Mouse (Mus musculus): Measurements from ENCODE around the gene S100a5. TPM values are rescaled to one million over a fixed set of nuclear protein-coding genes. Genes with fewer than 3 reads are reported as not detected.

Gene S100a5
- total and polyA plus RNA-seq, 3 experiments, result not detected

- Histone ChIP-seq H3K36me3 (replicated peaks) (no peaks in the 10 kb centered on the region), H3K4me3 (ENCODE audit: low read depth, low read length) (no peak overlapping the region), H3K27me3 (ENCODE audit: insufficient read depth, low read length) (peaks cover 13% of the 10 kb centered on the region), H3K9me3 (replicated peaks) (no peaks in the 10 kb centered on the region), H3K4me1 (ENCODE audit: insufficient read depth, low read depth, low read length) (peaks cover 4% of the 10 kb centered on the region)
- ATAC-seq (ENCODE audit: extremely low read depth, insufficient number of reproducible peaks, low FRiP score, poor library complexity, severe bottlenecking) (no peak), DNase-seq (ENCODE audit: low spot score) (no peak)
- TF ChIP-seq TAL1 (conservative IDR thresholded peaks at IDR 0.05; ENCODE audit: low read depth, low read length) (no peak), POLR2AphosphoS5 (IDR thresholded peaks at IDR 0.05; ENCODE audit: insufficient replicate concordance, low read depth, low read length) (no peak), CTCF (IDR thresholded peaks at IDR 0.05; ENCODE audit: low read depth, low read length) (no peak), GATA2 (IDR thresholded peaks at IDR 0.05; ENCODE audit: borderline replicate concordance, low read depth, low read length) (no peak), GATA1 (IDR thresholded peaks at IDR 0.05; ENCODE audit: borderline replicate concordance, low read length) (no peak)
Observed at GRCm38 (mm10) chr3:90614148-90614530, 5.8 kb downstream of the S100a5 start.

GRCm38 (mm10) chr3:90614611-90615251 is 6.4 kb downstream of the S100a5 start:
- peaks cover 13% of the 10 kb centered on the region for H3K27me3 ChIP-seq (ENCODE audit: insufficient read depth, low read length)
- no peak for ATAC-seq (ENCODE audit: extremely low read depth, insufficient number of reproducible peaks, low FRiP score, poor library complexity, severe bottlenecking)
- no peak for TF ChIP-seq CTCF (IDR thresholded peaks at IDR 0.05; ENCODE audit: low read depth, low read length)
- no peak for TF ChIP-seq POLR2AphosphoS5 (IDR thresholded peaks at IDR 0.05; ENCODE audit: insufficient replicate concordance, low read depth, low read length)
- no peak for TF ChIP-seq GATA1 (IDR thresholded peaks at IDR 0.05; ENCODE audit: borderline replicate concordance, low read length)
- TF ChIP-seq GATA2 (IDR thresholded peaks at IDR 0.05; ENCODE audit: borderline replicate concordance, low read depth, low read length), result no peak
- no peak for TF ChIP-seq TAL1 (conservative IDR thresholded peaks at IDR 0.05; ENCODE audit: low read depth, low read length)
- no peaks in the 10 kb centered on the region for H3K9me3 ChIP-seq (replicated peaks)
- no peak for DNase-seq (ENCODE audit: low spot score)
- H3K4me3 ChIP-seq (ENCODE audit: low read depth, low read length), result no peak overlapping the region
- no peaks in the 10 kb centered on the region for H3K36me3 ChIP-seq (replicated peaks)
- peaks cover 4% of the 10 kb centered on the region for H3K4me1 ChIP-seq (ENCODE audit: insufficient read depth, low read depth, low read length)

- H3K36me3 ChIP-seq (replicated peaks), result no peaks in the 10 kb centered on the region
- peaks cover 4% of the 10 kb centered on the region for H3K4me1 ChIP-seq (ENCODE audit: insufficient read depth, low read depth, low read length)
- H3K27me3 ChIP-seq (ENCODE audit: insufficient read depth, low read length), result peaks cover 13% of the 10 kb centered on the region
- no peak for ATAC-seq (ENCODE audit: extremely low read depth, insufficient number of reproducible peaks, low FRiP score, poor library complexity, severe bottlenecking)
- no peak overlapping the region for H3K4me3 ChIP-seq (ENCODE audit: low read depth, low read length)
- peak; percentile 39 for DNase-seq (ENCODE audit: low spot score)
- TF ChIP-seq TAL1 (conservative IDR thresholded peaks at IDR 0.05; ENCODE audit: low read depth, low read length) (no peak), POLR2AphosphoS5 (IDR thresholded peaks at IDR 0.05; ENCODE audit: insufficient replicate concordance, low read depth, low read length) (no peak), GATA2 (IDR thresholded peaks at IDR 0.05; ENCODE audit: borderline replicate concordance, low read depth, low read length) (no peak), CTCF (IDR thresholded peaks at IDR 0.05; ENCODE audit: low read depth, low read length) (no peak), GATA1 (IDR thresholded peaks at IDR 0.05; ENCODE audit: borderline replicate concordance, low read length) (no peak)
- H3K9me3 ChIP-seq (replicated peaks), result no peaks in the 10 kb centered on the region
Observed at GRCm38 (mm10) chr3:90615415-90615814, 7.1 kb downstream of the S100a5 start.

GRCm38 (mm10) chr3:90615911-90616310 is 7.6 kb downstream of the S100a5 start:
- peaks cover 13% of the 10 kb centered on the region for H3K27me3 ChIP-seq (ENCODE audit: insufficient read depth, low read length)
- H3K4me1 ChIP-seq (ENCODE audit: insufficient read depth, low read depth, low read length), result peaks cover 4% of the 10 kb centered on the region
- DNase-seq (ENCODE audit: low spot score) (no peak), ATAC-seq (ENCODE audit: extremely low read depth, insufficient number of reproducible peaks, low FRiP score, poor library complexity, severe bottlenecking) (no peak)
- no peaks in the 10 kb centered on the region for H3K36me3 ChIP-seq (replicated peaks)
- H3K9me3 ChIP-seq (replicated peaks), result no peaks in the 10 kb centered on the region
- TF ChIP-seq TAL1 (conservative IDR thresholded peaks at IDR 0.05; ENCODE audit: low read depth, low read length), result no peak
- TF ChIP-seq CTCF (IDR thresholded peaks at IDR 0.05; ENCODE audit: low read depth, low read length), result no peak
- no peak for TF ChIP-seq GATA1 (IDR thresholded peaks at IDR 0.05; ENCODE audit: borderline replicate concordance, low read length)
- TF ChIP-seq POLR2AphosphoS5 (IDR thresholded peaks at IDR 0.05; ENCODE audit: insufficient replicate concordance, low read depth, low read length), result no peak
- no peak for TF ChIP-seq GATA2 (IDR thresholded peaks at IDR 0.05; ENCODE audit: borderline replicate concordance, low read depth, low read length)
- H3K4me3 ChIP-seq (ENCODE audit: low read depth, low read length), result no peak overlapping the region

- H3K4me3 ChIP-seq (ENCODE audit: low read depth, low read length), result no peak overlapping the region
- TF ChIP-seq GATA1 (IDR thresholded peaks at IDR 0.05; ENCODE audit: borderline replicate concordance, low read length) (no peak), TAL1 (conservative IDR thresholded peaks at IDR 0.05; ENCODE audit: low read depth, low read length) (no peak), CTCF (IDR thresholded peaks at IDR 0.05; ENCODE audit: low read depth, low read length) (no peak), POLR2AphosphoS5 (IDR thresholded peaks at IDR 0.05; ENCODE audit: insufficient replicate concordance, low read depth, low read length) (no peak), GATA2 (IDR thresholded peaks at IDR 0.05; ENCODE audit: borderline replicate concordance, low read depth, low read length) (no peak)
- H3K4me1 ChIP-seq (ENCODE audit: insufficient read depth, low read depth, low read length), result peaks cover 4% of the 10 kb centered on the region
- H3K27me3 ChIP-seq (ENCODE audit: insufficient read depth, low read length), result peaks cover 13% of the 10 kb centered on the region
- no peaks in the 10 kb centered on the region for H3K36me3 ChIP-seq (replicated peaks)
- ATAC-seq (ENCODE audit: extremely low read depth, insufficient number of reproducible peaks, low FRiP score, poor library complexity, severe bottlenecking) (no peak), DNase-seq (ENCODE audit: low spot score) (no peak)
- no peaks in the 10 kb centered on the region for H3K9me3 ChIP-seq (replicated peaks)
Observed at GRCm38 (mm10) chr3:90617586-90617985, 9.3 kb downstream of the S100a5 start.

GRCm38 (mm10) chr3:90621552-90621951 is 13.2 kb downstream of the S100a5 start:
- Histone ChIP-seq H3K4me1 (ENCODE audit: insufficient read depth, low read depth, low read length) (no peaks in the 10 kb centered on the region), H3K4me3 (ENCODE audit: low read depth, low read length) (no peak overlapping the region), H3K9me3 (replicated peaks) (no peaks in the 10 kb centered on the region), H3K27me3 (ENCODE audit: insufficient read depth, low read length) (no peaks in the 10 kb centered on the region; the same call in 1 of the 2 replicates), H3K36me3 (replicated peaks) (no peaks in the 10 kb centered on the region)
- DNase-seq (ENCODE audit: low spot score) (no peak), ATAC-seq (ENCODE audit: extremely low read depth, insufficient number of reproducible peaks, low FRiP score, poor library complexity, severe bottlenecking) (no peak)
- TF ChIP-seq GATA1 (IDR thresholded peaks at IDR 0.05; ENCODE audit: borderline replicate concordance, low read length) (no peak), POLR2AphosphoS5 (IDR thresholded peaks at IDR 0.05; ENCODE audit: insufficient replicate concordance, low read depth, low read length) (no peak), CTCF (IDR thresholded peaks at IDR 0.05; ENCODE audit: low read depth, low read length) (no peak), TAL1 (conservative IDR thresholded peaks at IDR 0.05; ENCODE audit: low read depth, low read length) (no peak), GATA2 (IDR thresholded peaks at IDR 0.05; ENCODE audit: borderline replicate concordance, low read depth, low read length) (no peak)

All from G1E (cell line).